Mouse (Mus musculus) CH12.LX (cell line): ENCODE measurements at regions not wholly inside any gene's neighbourhood (a gene's known extent, or its start where the extent isn't known, plus 50 kb on each side); places are given as distances from the start of the nearest gene placed in this dataset.

Experiments
- BHLHE40 ChIP-seq: IDR thresholded peaks from 2 replicates; pipeline ENCODE4 v1.6.1; 2011; ENCODE audit warnings: mild to moderate bottlenecking, low read depth, low read length, improper control_type of control experiment
- CTCF ChIP-seq, 2 experiments: IDR thresholded peaks in 1 of 2; conservative IDR thresholded peaks in 1 of 2; 2 replicates each; pipeline ENCODE4 v1.5.1; 2011 to 2012; ENCODE audit warnings: low read depth in 2 of 2, low read length in 2 of 2, improper control_type of control experiment in 1 of 2, inconsistent platforms in 1 of 2, mild to moderate bottlenecking in 1 of 2, moderate library complexity in 1 of 2
- ELF1 ChIP-seq: IDR thresholded peaks from 2 replicates; pipeline ENCODE4 v1.6.1; 2014; ENCODE audit warnings: low read depth, mild to moderate bottlenecking, inconsistent platforms, low read length, improper control_type of control experiment
- EP300 ChIP-seq: IDR thresholded peaks from 2 replicates; pipeline ENCODE4 v1.6.1; 2011; ENCODE audit warnings: low read length, improper control_type of control experiment
- ZNF384 ChIP-seq: IDR thresholded peaks from 2 replicates; pipeline ENCODE4 v1.6.1; 2012; ENCODE audit warnings: low read depth, low read length, improper control_type of control experiment, inconsistent platforms

DNA sequence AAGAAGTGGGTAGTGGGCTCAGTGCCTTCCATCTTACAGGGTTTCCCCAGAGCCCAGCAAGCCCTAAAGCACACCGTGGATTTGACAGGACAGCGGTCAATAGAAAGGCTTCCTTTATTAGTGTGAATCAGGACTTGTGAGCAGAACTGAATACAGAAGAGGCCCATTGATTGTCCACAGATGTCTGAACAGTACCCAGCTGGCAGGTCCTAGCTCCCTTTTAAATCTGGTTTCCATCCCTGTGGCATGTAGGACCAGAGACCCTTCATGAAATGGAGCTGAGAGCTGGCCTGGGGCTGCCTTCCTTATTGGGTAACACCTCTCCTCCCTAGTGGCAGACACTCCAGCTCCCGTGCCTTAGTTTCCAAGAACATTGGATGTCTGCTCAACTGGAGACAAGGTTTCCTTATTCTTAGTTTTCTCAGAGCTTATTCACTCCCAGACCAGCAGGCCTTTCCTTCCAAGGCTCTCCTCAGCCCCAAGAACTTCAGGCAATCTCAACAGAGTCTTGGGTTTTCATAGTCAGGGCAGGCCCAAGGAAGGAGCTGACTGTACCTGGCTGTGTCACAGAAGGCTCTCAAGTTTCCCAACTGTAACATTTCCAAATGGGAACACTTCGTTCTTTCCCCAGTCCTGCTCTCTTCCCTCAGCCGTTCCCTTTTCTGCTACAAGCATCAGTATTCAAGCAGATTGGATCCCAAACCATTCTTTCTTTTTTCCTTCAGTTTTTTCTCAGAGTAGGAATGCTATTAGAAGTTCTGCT, 71.6 kb downstream of the Mtx3 start:
- TF ChIP-seq CTCF (conservative IDR thresholded peaks at IDR 0.05 in 1 of 2, IDR thresholded peaks at IDR 0.05 in 1 of 2; ENCODE audit: low read depth in 2 of 2, low read length in 2 of 2) (no peak), ELF1 (no peak), ZNF384 (no peak), EP300 (no peak), BHLHE40 (no peak)
